Mouse (Mus musculus) kidney, embryonic 16.5 days (tissue): ENCODE measurements at regions not wholly inside any gene's neighbourhood (a gene's known extent, or its start where the extent isn't known, plus 50 kb on each side); places are given as distances from the start of the nearest gene placed in this dataset.

Source experiments
- ATAC-seq: fragments of 200-750 bp; cut with Nextera tagmentation; 2 replicates; pipeline ENCODE4 v1.8.0; 2017; ENCODE audit warnings: moderate TSS enrichment; ENCODE audit not compliant: low FRiP score, low TSS enrichment
- H3K27ac ChIP-seq: fragments of 300-500 bp; sonication (generic); 2 replicates; pipeline ENCODE4 v1.5.1; 2014; ENCODE audit warnings: low read length
- H3K27me3 ChIP-seq: fragments of 300-500 bp; sonication (generic); 2 replicates; pipeline ENCODE4 v1.6.1; 2014; ENCODE audit warnings: low read length, control low read depth, mixed read lengths; ENCODE audit not compliant: insufficient read depth
- H3K36me3 ChIP-seq: fragments of 300-500 bp; sonication (generic); 2 replicates; pipeline ENCODE4 v1.6.1; 2014; ENCODE audit warnings: low read length, control low read depth, mixed read lengths; ENCODE audit not compliant: insufficient read depth
- H3K4me1 ChIP-seq: fragments of 300-500 bp; sonication (generic); 2 replicates; pipeline ENCODE4 v1.6.1; 2014; ENCODE audit warnings: low read length, control low read depth, mixed read lengths; ENCODE audit not compliant: insufficient read depth
- H3K4me2 ChIP-seq: fragments of 300-500 bp; sonication (generic); replicated peaks from 2 replicates; pipeline ENCODE4 v1.6.1; 2014; ENCODE audit warnings: low read depth, low read length
- H3K4me3 ChIP-seq: fragments of 300-500 bp; sonication (generic); 2 replicates; pipeline ENCODE4 v1.5.1; 2014; ENCODE audit warnings: mild to moderate bottlenecking, low read length
- H3K9ac ChIP-seq: fragments of 300-500 bp; sonication (generic); replicated peaks from 2 replicates; pipeline ENCODE4 v1.6.1; 2014; ENCODE audit warnings: low read length
- H3K9me3 ChIP-seq: fragments of 300-500 bp; sonication (generic); 2 replicates; pipeline ENCODE4 v1.6.1; 2016; ENCODE audit warnings: low read length, control low read depth
- WGBS: fragments of 180-500 bp; shearing (Covaris S2); extraction: QIAGEN DNeasy Blood & Tissue Kit; methylation state at CpG from one replicate; pipeline ENCODE4 v1.1.7; 2014; 5-methylcytosine and 5-hydroxymethylcytosine counted together

- WGBS = 81% methylated on average over 4 of the region's 4 CpGs
- Histone ChIP-seq H3K27ac (no peak overlapping the region), H3K36me3 (no peaks in the 10 kb centered on the region), H3K4me2 (no peak overlapping the region), H3K27me3 (no peaks in the 10 kb centered on the region), H3K9ac (no peak overlapping the region), H3K9me3 (no peaks in the 10 kb centered on the region), H3K4me3 (no peak overlapping the region), H3K4me1 (peaks cover 13% of the 10 kb centered on the region; the same call in 1 of the 2 replicates)
- ATAC-seq = no peak
Observed at GRCm38 (mm10) chr13:28876771-28877170, 76.7 kb downstream of the Sox4 start.

GRCm38 (mm10) chr13:28870681-28871080 is 82.8 kb downstream of the Sox4 start:
- H3K27me3 ChIP-seq = no peaks in the 10 kb centered on the region
- H3K9ac ChIP-seq = no peak overlapping the region
- no peak overlapping the region for H3K4me3 ChIP-seq
- WGBS = 90% methylated on average over 4 of the region's 4 CpGs
- peaks cover 16% of the 10 kb centered on the region; the same call in 1 of the 2 replicates for H3K4me1 ChIP-seq
- no peak overlapping the region for H3K4me2 ChIP-seq
- H3K27ac ChIP-seq = no peak overlapping the region
- no peak for ATAC-seq
- H3K9me3 ChIP-seq = no peaks in the 10 kb centered on the region
- peaks cover 7% of the 10 kb centered on the region for H3K36me3 ChIP-seq

GRCm38 (mm10) chr13:28867210-28867609 is 86.3 kb downstream of the Sox4 start:
- peak overlapping the region; percentile 1; the same call in 1 of the 2 replicates for H3K27ac ChIP-seq
- ATAC-seq = no peak
- 0 out of 2 replicates have a peak, but pooled peaks cover 7% of the 10 kb centered on the region for H3K4me1 ChIP-seq
- H3K4me3 ChIP-seq = no peak overlapping the region
- H3K36me3 ChIP-seq = peaks cover 17% of the 10 kb centered on the region
- peaks cover 5% of the 10 kb centered on the region; the same call in 1 of the 2 replicates for H3K9me3 ChIP-seq
- H3K4me2 ChIP-seq = no peak overlapping the region
- 66% methylated on average over 5 of the region's 5 CpGs for WGBS
- no peaks in the 10 kb centered on the region for H3K27me3 ChIP-seq
- H3K9ac ChIP-seq = no peak overlapping the region

- 87% methylated on average over 3 of the region's 3 CpGs for WGBS
- ATAC-seq = no peak
- H3K27ac ChIP-seq = peak overlapping the region; percentile 1; the same call in 1 of the 2 replicates
Observed at GRCm38 (mm10) chr13:28866686-28867085, 86.8 kb downstream of the Sox4 start.

GRCm38 (mm10) chr13:28860601-28861000 is 92.9 kb downstream of the Sox4 start:
- H3K4me3 ChIP-seq = no peak overlapping the region
- no peak overlapping the region for H3K27ac ChIP-seq
- H3K9me3 ChIP-seq = peaks cover 5% of the 10 kb centered on the region; the same call in 1 of the 2 replicates
- H3K36me3 ChIP-seq = peaks cover 9% of the 10 kb centered on the region; the same call in 1 of the 2 replicates
- ATAC-seq = no peak
- no peak overlapping the region for H3K4me2 ChIP-seq
- no peaks in the 10 kb centered on the region for H3K27me3 ChIP-seq
- no peak overlapping the region for H3K9ac ChIP-seq
- H3K4me1 ChIP-seq = no peaks in the 10 kb centered on the region
- WGBS = 79% methylated on average over 2 of the region's 2 CpGs

More at GRCm38 (mm10) chr13:28866686-28867085, 86.8 kb downstream of the Sox4 start:
- H3K4me3 ChIP-seq = no peak overlapping the region
- H3K4me2 ChIP-seq = no peak overlapping the region
- no peaks in the 10 kb centered on the region for H3K27me3 ChIP-seq
- H3K4me1 ChIP-seq = 0 out of 2 replicates have a peak, but pooled peaks cover 7% of the 10 kb centered on the region
- H3K9ac ChIP-seq = no peak overlapping the region
- H3K9me3 ChIP-seq = peaks cover 5% of the 10 kb centered on the region; the same call in 1 of the 2 replicates
- H3K36me3 ChIP-seq = peaks cover 17% of the 10 kb centered on the region

GRCm38 (mm10) chr13:28859829-28860427 is 93.6 kb downstream of the Sox4 start:
- Histone ChIP-seq H3K4me1 (no peaks in the 10 kb centered on the region), H3K27ac (no peak overlapping the region), H3K27me3 (no peaks in the 10 kb centered on the region), H3K9me3 (peaks cover 5% of the 10 kb centered on the region; the same call in 1 of the 2 replicates), H3K4me2 (no peak overlapping the region), H3K36me3 (0 out of 2 replicates have a peak, but pooled peaks cover 4% of the 10 kb centered on the region), H3K4me3 (no peak overlapping the region), H3K9ac (no peak overlapping the region)
- 61% methylated on average over 11 of the region's 11 CpGs for WGBS
- ATAC-seq = no peak

GRCm38 (mm10) chr13:28858001-28858400 is 95.5 kb downstream of the Sox4 start:
- 86% methylated on average over 6 of the region's 6 CpGs for WGBS
- no peak overlapping the region for H3K4me2 ChIP-seq
- H3K36me3 ChIP-seq = 0 out of 2 replicates have a peak, but pooled peaks cover 4% of the 10 kb centered on the region
- H3K9ac ChIP-seq = no peak overlapping the region
- ATAC-seq = no peak
- H3K27ac ChIP-seq = no peak overlapping the region
- H3K27me3 ChIP-seq = no peaks in the 10 kb centered on the region
- H3K9me3 ChIP-seq = peaks cover 5% of the 10 kb centered on the region; the same call in 1 of the 2 replicates
- H3K4me1 ChIP-seq = no peaks in the 10 kb centered on the region
- H3K4me3 ChIP-seq = no peak overlapping the region

GRCm38 (mm10) chr13:28857201-28857600 is 96.3 kb downstream of the Sox4 start:
- Histone ChIP-seq H3K36me3 (no peaks in the 10 kb centered on the region), H3K27ac (no peak overlapping the region), H3K4me3 (no peak overlapping the region), H3K4me1 (no peaks in the 10 kb centered on the region), H3K9ac (no peak overlapping the region), H3K4me2 (no peak overlapping the region), H3K27me3 (no peaks in the 10 kb centered on the region), H3K9me3 (peaks cover 9% of the 10 kb centered on the region; the same call in 1 of the 2 replicates)
- WGBS = 90% methylated on average over 6 of the region's 6 CpGs
- no peak for ATAC-seq

- Histone ChIP-seq H3K27me3 (no peaks in the 10 kb centered on the region), H3K4me2 (no peak overlapping the region), H3K9me3 (peaks cover 9% of the 10 kb centered on the region; the same call in 1 of the 2 replicates), H3K27ac (no peak overlapping the region), H3K36me3 (no peaks in the 10 kb centered on the region), H3K9ac (no peak overlapping the region), H3K4me1 (no peaks in the 10 kb centered on the region), H3K4me3 (no peak overlapping the region)
- WGBS = 77% methylated on average over 4 of the region's 4 CpGs
- no peak for ATAC-seq
Observed at GRCm38 (mm10) chr13:28856472-28856871, 97.0 kb downstream of the Sox4 start.

GRCm38 (mm10) chr13:28854247-28854646 is 99.3 kb downstream of the Sox4 start:
- Histone ChIP-seq H3K4me1 (no peaks in the 10 kb centered on the region), H3K27ac (no peak overlapping the region), H3K4me3 (no peak overlapping the region), H3K9me3 (peaks cover 9% of the 10 kb centered on the region; the same call in 1 of the 2 replicates), H3K36me3 (no peaks in the 10 kb centered on the region), H3K9ac (no peak overlapping the region), H3K4me2 (no peak overlapping the region), H3K27me3 (no peaks in the 10 kb centered on the region)
- ATAC-seq = no peak
- WGBS = 89% methylated on average over 9 of the region's 9 CpGs
